ENCODE assay signal across 8 mouse cellular contexts in genomic region chr8:95141469-95142074, GRCm38 (mm10).
A peak's percentile ranks its signal among the peaks of the same experiment; 100 is the strongest.
DNase-seq lines count a peak whose midpoint lies in the region; ATAC-seq and TF ChIP-seq lines count a peak whose summit lies in the region.

No protein-coding gene starts in this region.

- no peak for ATAC-seq in forebrain, embryonic 13.5 days
- ATAC-seq in kidney, embryonic 16.5 days (ENCODE audit: low FRiP score, low TSS enrichment): peak; percentile 36; the same call in 1 of the 2 replicates

- no peak for DNase-seq in thymus, adult 2 months
- no peak for DNase-seq in thymus, postnatal 36 days
- peak; percentile 34 for DNase-seq in midbrain, embryonic 10.5 days (ENCODE audit: low spot score)
- DNase-seq in urinary bladder, postnatal 36 days (ENCODE audit: low spot score in 2 of 2): no peak
- no peak for DNase-seq in testis, postnatal 10 days (ENCODE audit: low spot score)
- no peak for DNase-seq in right cerebral cortex, postnatal 36 days (ENCODE audit: low spot score in 2 of 2)

- H3K4me2 ChIP-seq in forebrain, embryonic 13.5 days: peak overlapping the region; percentile 97
- peak overlapping the region; percentile 88 for H3K4me2 ChIP-seq in kidney, embryonic 16.5 days (replicated peaks; ENCODE audit: low read depth, low read length)

- no peaks in the 10 kb centered on the region for H3K27me3 ChIP-seq in thymus, adult 2 months (ENCODE audit: control insufficient read depth, insufficient read depth, low read length)
- peaks cover 48% of the 10 kb centered on the region for H3K27me3 ChIP-seq in forebrain, embryonic 13.5 days
- H3K27me3 ChIP-seq in kidney, embryonic 16.5 days (ENCODE audit: insufficient read depth, low read length): no peaks in the 10 kb centered on the region
- peaks cover 83% of the 10 kb centered on the region for H3K27me3 ChIP-seq in midbrain, embryonic 10.5 days (ENCODE audit: low read depth, poor library complexity, severe bottlenecking)

- TF ChIP-seq POLR2A in thymus, adult 2 months (IDR thresholded peaks at IDR 0.05; ENCODE audit: control insufficient read depth, extremely low read depth, insufficient read depth, low read length, poor library complexity): no peak

- no peaks in the 10 kb centered on the region for H3K9me3 ChIP-seq in forebrain, embryonic 13.5 days (replicated peaks)
- no peaks in the 10 kb centered on the region for H3K9me3 ChIP-seq in kidney, embryonic 16.5 days (ENCODE audit: low read length)
- H3K9me3 ChIP-seq in midbrain, embryonic 10.5 days (replicated peaks): no peaks in the 10 kb centered on the region

- peak overlapping the region; percentile 82 for H3K9ac ChIP-seq in forebrain, embryonic 13.5 days
- peak overlapping the region; percentile 87 for H3K9ac ChIP-seq in kidney, embryonic 16.5 days (replicated peaks; ENCODE audit: low read length)

- no peak overlapping the region for H3K27ac ChIP-seq in thymus, adult 2 months (ENCODE audit: control insufficient read depth, insufficient read depth, low read length)
- H3K27ac ChIP-seq in forebrain, embryonic 13.5 days: no peak overlapping the region
- H3K27ac ChIP-seq in kidney, embryonic 16.5 days (ENCODE audit: low read length): peak overlapping the region; percentile 88
- peak overlapping the region; percentile 83 for H3K27ac ChIP-seq in midbrain, embryonic 10.5 days (replicated peaks)

- H3K4me1 ChIP-seq in thymus, adult 2 months (replicated peaks; ENCODE audit: control insufficient read depth, insufficient read depth, low read length): peaks cover 14% of the 10 kb centered on the region
- peaks cover 48% of the 10 kb centered on the region for H3K4me1 ChIP-seq in forebrain, embryonic 13.5 days
- H3K4me1 ChIP-seq in kidney, embryonic 16.5 days (ENCODE audit: insufficient read depth, low read length): peaks cover 72% of the 10 kb centered on the region
- H3K4me1 ChIP-seq in midbrain, embryonic 10.5 days: peaks cover 55% of the 10 kb centered on the region

- H3K4me3 ChIP-seq in thymus, adult 2 months (ENCODE audit: control insufficient read depth, insufficient read depth, low read length): peak overlapping the region; percentile 52
- H3K4me3 ChIP-seq in forebrain, embryonic 13.5 days: peak overlapping the region; percentile 65
- peak overlapping the region; percentile 70 for H3K4me3 ChIP-seq in kidney, embryonic 16.5 days (ENCODE audit: low read length)
- peak overlapping the region; percentile 78 for H3K4me3 ChIP-seq in midbrain, embryonic 10.5 days

- no peaks in the 10 kb centered on the region for H3K36me3 ChIP-seq in thymus, adult 2 months (ENCODE audit: control insufficient read depth, insufficient read depth, low read length)
- no peaks in the 10 kb centered on the region for H3K36me3 ChIP-seq in forebrain, embryonic 13.5 days (ENCODE audit: poor library complexity, severe bottlenecking)
- H3K36me3 ChIP-seq in kidney, embryonic 16.5 days (ENCODE audit: insufficient read depth, low read length): no peaks in the 10 kb centered on the region
- no peaks in the 10 kb centered on the region for H3K36me3 ChIP-seq in midbrain, embryonic 10.5 days

- no peak for TF ChIP-seq CTCF in thymus, adult 2 months (IDR thresholded peaks at IDR 0.05; ENCODE audit: borderline replicate concordance, control insufficient read depth, extremely low read depth, insufficient read depth, low read length, poor library complexity)

- WGBS in thymus, adult 2 months: 8% methylated on average over 6 of the region's 6 CpGs
- 0% methylated on average over 6 of the region's 6 CpGs for WGBS in forebrain, embryonic 13.5 days
- WGBS in kidney, embryonic 16.5 days: 0% methylated on average over 6 of the region's 6 CpGs
- 2% methylated on average over 6 of the region's 6 CpGs for WGBS in midbrain, embryonic 10.5 days

Comparison
In these comparisons a context has a peak if more than half of its experiments do, and no peak if none do; other contexts are left out.
1. H3K27ac ChIP-seq: peak in kidney, embryonic 16.5 days (single experiment) and midbrain, embryonic 10.5 days (single experiment); none in thymus, adult 2 months (single experiment) and forebrain, embryonic 13.5 days (single experiment).
2. Peak in every context shown above with its lines, with median percentiles within 50 percentile points of each other: H3K4me3 ChIP-seq.